Mouse (Mus musculus) spleen, postnatal 36 days (tissue): Measurements from ENCODE around the gene Prrt1.

Experiments
- DNase-seq, 2 experiments: peaks; one replicate each; pipeline ENCODE4 v3.0.0; 2022; ENCODE audit warnings: low spot score in 2 of 2, mixed read lengths in 1 of 2

The Prrt1 gene

DNA sequence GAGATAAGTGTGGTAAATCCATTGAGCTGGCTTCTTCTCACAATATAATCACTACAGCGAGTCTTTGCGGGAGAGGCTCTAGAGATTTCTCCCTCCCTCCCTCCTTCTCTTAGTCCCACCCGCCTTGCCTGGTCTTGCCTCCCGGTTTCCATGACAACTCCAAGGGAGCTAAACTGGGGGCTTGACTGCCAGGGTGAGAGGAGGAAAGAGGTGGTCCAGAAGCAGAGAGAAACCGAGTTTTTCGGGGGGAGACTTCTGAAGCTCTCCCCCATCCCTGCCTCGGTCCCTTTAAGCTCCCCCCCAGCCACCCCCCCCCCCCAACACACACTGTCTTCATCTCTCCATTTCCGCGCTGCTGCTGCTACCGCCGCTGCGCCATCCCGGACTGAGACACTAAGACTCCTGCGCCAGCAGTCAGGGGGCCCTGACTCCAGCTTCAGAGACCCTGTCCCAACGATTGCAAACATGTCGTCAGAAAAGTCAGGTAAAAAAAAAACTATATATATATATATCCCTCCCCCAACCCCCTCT, at the start of gene Prrt1:
TSS of gene Prrt1 (plus strand) at position 313 of the 531 bp plus-strand sequence.
- DNase-seq, result no peak

DNA sequence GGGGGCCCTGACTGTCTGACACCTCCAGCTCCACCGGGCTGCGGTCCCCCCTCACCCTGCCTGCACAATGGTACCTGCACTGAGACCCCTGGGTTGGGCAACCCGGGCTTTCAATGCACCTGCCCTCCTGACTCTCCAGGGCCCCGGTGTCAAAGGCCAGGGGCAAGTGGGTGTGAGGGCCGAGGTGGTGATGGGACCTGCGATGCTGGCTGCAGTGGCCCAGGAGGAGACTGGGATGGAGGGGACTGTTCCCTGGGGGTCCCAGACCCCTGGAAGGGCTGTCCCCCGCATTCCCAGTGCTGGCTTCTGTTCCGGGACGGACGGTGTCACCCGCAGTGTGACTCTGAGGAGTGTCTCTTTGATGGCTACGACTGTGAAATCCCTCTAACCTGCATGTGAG, 46.8 kb upstream of the Prrt1 start:
- no peak for DNase-seq

DNA sequence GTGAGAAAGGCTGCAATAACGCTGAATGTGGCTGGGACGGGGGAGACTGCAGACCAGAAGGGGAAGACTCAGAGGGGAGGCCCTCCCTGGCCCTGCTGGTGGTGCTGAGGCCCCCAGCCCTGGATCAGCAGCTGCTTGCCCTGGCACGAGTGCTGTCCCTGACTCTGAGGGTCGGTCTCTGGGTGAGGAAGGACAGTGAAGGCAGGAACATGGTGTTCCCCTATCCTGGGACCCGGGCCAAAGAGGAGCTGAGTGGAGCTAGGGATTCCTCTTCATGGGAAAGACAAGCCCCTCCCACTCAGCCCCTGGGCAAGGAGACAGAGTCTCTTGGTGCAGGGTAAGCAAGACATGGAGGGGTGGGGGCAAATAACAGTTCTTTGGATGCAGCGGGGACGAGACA, 45.9 kb upstream of the Prrt1 start:
- no peak for DNase-seq

DNA sequence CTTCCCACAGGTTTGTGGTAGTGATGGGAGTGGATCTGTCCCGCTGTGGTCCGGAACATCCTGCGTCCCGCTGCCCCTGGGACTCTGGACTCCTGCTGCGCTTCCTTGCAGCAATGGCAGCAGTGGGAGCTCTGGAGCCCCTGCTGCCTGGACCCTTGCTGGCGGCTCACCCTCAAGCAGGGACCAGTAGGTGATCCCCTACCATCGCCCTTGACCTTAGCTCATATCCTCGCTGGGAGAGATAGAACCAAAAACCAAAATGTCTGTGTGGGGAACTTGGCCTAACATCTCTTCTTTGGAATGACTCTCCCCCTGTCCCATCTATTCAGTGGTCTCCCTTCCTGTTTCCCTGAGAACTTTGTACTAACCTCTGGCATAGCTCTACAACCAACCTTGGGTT, 45.5 kb upstream of the Prrt1 start:
- no peak for DNase-seq

DNA sequence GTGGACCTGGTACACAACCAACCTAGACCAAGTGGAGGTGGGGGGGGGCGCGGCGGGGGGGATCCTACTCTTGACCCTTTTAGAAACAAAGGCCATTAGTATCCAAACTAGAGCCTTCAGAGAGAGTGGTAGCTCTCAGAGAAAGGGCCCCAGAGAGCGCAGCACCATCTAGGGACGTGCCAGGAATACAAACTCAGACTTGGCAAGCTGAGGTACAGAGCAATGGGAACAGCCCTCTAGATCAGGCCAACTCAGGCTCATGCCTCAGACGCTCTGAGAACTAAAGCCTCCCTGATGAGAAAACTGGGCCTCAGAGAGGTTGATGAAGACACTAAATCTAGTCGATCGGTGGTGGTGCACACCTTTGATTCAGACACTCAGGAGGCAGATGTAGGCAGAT, 44.2 kb upstream of the Prrt1 start:
- DNase-seq, result no peak

DNA sequence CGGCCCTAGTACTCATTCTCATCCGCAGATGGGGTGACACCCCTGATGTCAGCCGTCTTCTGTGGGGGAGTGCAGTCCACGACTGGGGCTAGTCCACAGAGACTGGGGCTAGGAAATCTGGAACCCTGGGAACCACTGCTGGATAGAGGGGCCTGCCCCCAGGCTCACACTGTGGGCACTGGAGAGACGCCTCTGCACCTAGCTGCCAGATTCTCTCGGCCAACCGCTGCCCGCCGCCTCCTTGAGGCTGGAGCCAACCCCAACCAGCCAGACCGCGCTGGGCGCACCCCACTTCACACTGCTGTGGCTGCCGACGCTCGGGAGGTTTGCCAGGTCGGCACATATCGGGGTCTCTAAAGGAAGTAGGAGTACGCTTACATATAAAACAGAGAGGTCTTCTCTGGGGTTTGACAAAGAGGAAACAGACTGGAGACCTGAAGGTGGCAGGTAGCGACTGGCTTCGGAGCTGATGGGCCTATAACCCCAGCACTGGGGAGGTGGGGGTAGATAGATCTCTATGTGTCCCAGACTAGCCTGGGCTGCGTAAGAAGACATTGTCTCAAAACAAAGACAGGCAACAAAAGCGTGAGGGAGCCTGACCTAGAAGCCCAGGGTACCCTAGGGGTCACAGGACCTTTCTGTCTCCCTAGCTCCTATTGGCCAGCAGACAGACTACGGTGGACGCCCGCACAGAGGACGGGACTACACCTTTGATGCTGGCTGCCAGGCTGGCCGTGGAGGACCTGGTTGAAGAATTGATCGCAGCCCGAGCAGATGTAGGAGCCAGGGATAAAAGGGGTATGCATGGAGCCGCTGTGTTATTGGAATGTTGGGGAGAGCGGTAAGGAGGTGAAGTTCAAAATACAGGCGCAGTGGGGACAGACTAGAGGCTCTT, 43.2 kb upstream of the Prrt1 start:
- DNase-seq, result no peak

DNA sequence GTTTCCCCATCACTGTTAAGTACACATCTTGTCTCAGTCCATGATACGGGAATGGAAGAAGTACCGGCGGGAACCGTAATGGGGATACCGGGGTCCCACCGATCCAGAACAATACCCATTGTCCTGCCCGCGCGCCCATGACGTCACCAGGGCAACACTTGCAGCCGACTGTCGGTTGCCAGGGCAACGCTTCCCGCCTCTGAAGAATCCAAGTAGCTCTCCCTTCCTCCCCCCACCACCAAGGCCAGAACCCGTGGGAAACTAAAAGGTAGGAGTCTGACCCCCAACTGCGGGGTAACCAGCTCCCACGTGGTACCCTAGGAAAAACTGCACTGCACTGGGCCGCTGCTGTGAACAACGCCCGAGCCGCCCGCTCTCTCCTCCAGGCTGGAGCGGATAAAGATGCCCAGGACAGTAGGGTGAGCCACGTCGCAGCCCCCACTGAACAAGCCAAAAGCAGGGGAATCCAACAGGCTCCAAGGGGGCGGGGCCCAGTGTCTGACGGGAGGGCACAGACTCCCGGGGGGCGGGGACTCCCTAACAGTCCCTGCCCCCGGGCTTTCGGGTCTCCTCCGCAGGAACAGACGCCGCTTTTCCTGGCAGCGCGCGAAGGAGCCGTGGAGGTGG, 42.4 kb upstream of the Prrt1 start:
- peak; percentile 53 to 89 for DNase-seq

DNA sequence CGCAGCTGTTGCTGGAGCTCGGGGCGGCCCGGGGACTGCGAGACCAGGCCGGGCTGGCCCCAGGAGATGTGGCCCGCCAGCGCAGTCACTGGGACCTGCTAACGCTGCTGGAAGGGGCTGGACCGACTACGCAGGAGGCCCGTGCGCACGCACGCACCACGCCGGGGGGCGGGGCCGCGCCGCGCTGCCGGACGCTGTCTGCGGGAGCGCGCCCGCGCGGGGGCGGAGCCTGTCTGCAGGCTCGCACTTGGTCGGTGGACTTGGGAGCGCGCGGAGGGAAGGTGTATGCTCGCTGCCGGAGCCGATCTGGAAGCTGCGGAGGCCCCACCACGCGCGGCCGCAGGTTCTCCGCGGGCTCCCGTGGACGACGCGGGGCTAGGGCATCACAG, 41.9 kb upstream of the Prrt1 start:
- DNase-seq, result peak; percentile 98

DNA sequence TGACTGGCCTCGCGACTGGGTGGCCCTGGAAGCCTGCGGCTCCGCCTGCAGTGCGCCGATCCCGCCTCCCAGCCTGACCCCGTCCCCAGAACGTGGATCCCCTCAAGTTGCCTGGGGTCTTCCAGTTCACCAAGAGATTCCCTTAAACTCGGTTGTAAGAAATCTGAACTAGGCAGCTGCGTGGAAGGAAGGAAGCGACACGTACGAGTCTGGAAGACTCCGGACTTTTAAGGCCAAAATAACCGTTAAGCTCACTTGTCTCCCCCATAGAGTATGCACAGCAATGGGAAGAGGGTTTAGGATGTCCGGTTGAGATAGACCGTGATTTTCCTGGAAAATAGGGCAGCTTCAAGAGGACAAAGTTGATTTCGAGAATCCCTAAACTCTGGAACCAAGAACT, 41.5 kb upstream of the Prrt1 start:
- no peak for DNase-seq

DNA sequence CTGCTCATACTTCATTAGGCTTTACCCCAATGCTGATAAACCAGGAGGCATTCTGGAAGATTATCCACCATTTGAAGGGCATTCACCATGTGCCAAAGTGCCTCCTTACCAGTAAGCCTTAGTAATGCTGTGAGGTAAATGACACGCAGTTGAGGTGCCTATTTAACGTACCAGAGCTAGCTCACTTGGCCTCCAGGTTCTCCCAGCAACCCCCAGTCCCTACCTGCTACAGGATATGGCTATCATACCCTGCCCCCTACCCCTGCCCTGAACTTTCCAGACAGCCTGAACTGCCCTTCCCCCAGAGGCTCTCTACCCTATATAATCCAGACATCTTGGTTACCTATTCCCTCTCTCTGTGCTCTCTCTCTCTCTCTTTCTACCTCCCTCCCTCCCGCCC, 40.6 kb upstream of the Prrt1 start:
- no peak for DNase-seq

DNA sequence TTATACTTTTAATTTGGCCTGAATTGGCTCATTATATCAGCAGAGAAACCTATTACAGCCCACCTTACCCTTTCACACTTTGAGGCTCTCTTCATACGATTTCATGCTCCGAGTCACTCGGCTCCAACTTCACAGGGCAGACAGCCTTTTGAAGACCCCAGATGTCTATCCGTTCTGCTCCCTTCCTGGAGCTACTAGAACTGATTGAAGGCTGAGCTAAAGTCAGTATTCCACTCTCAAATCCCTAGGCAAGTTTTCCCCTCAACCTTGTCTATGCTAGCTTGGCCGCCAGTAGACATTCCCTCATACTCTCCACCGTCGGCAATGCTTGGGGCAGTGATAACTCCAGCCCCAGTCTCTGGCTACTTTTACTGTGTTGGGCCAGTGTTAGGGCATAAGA, 40.1 kb upstream of the Prrt1 start:
- DNase-seq, result no peak

DNA sequence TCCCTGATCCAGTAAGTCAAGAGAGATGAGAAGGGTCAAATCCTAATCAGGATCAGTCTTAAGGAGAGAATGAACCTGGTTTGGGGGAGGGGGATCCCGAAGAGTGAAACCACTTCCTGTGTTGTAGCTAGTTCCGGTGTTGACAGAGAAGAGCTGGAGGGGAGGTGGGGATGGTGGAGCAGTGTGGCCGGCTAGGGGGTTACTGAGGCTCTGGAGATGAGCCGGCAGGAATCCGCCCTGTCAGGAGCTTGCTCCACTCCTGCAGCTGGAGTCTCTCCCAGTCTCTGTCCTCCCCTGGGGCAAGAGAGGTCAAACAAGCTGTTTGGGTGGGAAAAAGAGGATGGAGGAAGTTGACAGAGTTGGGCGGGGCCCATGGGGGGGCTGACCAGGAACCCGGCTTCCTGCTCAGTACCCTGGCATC, 39.6 kb upstream of the Prrt1 start, which contains the start of gene Gpsm3:
TSS of gene Gpsm3 (plus strand) at position 126 of the 421 bp plus-strand sequence.
- peak; percentile 74 to 79 for DNase-seq

DNA sequence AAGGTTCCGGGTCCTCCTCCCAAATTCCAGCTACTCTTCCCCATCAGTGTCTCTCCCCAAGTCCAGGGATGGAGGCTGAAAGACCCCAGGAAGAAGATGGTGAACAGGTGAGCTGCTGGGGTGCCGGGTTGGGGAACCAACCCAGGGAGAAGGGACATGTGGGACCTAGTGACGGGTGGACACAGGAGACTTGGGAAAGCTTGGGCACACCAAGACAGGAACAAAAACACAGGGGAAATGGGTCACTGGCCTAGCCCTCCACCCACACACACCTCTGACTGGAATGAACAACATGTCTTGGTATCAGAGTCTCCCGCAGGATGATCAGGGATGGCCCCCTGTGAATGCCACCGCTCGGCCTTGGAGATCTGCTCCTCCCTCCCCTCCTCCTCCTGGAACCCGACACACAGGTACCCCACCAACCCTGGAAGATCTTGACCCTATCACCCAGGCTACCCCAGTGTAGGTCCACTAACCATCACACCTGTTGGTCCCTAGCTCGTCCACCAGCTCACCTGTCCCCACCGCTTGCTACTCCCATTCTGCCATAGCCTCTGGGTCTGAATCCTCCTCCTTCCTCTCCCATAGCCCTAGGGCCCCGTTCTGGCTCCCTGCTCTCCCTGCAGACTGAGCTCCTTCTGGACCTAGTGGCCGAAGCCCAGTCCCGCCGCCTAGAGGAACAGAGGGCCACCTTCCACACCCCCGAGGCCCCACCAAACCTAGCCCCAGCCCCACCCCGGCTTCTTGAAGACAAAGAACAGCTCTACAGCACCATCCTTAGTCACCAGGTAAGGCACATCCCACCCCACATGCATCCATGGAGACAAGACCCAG, 39.0 kb upstream of the Prrt1 start:
- DNase-seq, result no peak

DNA sequence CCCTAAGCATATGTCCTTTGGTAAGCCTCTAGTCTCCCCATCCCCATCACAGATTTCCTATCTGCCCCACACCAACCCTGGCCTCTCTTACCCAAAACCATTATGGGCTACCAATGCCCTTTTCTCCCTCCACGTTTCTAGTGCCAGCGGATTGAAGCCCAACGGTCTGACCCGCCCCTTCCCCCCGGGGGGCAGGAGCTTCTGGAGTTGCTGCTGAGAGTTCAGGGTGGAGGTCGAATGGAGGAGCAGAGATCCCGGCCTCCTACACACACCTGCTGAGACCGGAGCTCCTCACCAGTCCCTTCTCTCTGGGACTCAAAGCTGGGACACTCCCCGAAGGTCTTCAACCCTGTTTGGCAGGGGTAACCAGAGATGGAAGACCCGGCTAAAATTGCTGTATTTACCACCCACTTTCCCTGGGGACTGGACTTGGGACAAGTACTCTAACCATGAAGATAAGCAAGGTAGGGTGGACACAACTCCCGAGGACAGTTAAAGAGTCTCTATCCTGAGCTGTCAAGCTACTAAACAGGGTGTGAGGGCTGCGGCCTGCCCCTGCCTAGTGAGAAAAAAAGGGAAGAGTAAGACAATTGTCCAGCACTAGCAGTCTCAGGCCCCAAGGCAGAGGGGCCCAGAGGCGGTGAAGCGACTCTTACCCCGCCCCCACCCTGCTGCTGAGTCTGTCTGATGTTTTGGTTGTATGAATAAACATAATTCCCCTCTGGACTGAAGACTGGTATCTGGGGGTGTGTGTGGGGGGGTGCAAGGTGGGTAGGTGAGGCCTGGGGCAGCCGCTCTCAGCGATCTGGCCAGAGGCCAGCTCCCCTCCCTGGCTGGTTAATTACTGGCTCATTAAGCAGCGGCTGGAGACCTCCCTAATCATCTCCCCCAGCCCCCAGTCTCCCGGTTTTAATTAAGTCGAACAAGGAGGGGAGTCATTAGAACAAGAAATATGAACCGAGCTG, 38.0 kb upstream of the Prrt1 start, which contains the start of gene Pbx2:
TSS of gene Pbx2 (plus strand) at position 238 of the 965 bp plus-strand sequence.
- peak in 1 of 2 experiments; percentile 50 for DNase-seq

DNA sequence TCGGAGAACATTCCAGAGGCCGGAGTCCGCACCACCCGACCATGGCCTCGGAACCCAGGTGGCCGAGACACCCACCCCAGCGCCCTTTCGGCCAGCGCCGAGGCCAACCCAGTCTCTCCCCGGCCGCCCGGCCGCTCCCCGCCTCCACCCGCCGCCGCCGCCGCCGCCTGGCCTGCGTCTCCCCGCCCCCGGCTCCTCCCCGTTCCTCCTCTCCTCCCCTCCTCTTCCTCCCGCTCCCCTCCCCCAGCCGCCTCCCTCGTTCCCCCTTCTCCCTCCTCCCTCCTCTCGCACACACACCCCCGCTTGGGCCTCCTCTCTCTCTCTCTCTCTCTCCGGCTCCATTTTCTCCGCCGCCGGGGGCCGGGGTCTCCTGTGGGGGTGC, 37.3 kb upstream of the Prrt1 start:
- DNase-seq, result peak; percentile 88 to 89

DNA sequence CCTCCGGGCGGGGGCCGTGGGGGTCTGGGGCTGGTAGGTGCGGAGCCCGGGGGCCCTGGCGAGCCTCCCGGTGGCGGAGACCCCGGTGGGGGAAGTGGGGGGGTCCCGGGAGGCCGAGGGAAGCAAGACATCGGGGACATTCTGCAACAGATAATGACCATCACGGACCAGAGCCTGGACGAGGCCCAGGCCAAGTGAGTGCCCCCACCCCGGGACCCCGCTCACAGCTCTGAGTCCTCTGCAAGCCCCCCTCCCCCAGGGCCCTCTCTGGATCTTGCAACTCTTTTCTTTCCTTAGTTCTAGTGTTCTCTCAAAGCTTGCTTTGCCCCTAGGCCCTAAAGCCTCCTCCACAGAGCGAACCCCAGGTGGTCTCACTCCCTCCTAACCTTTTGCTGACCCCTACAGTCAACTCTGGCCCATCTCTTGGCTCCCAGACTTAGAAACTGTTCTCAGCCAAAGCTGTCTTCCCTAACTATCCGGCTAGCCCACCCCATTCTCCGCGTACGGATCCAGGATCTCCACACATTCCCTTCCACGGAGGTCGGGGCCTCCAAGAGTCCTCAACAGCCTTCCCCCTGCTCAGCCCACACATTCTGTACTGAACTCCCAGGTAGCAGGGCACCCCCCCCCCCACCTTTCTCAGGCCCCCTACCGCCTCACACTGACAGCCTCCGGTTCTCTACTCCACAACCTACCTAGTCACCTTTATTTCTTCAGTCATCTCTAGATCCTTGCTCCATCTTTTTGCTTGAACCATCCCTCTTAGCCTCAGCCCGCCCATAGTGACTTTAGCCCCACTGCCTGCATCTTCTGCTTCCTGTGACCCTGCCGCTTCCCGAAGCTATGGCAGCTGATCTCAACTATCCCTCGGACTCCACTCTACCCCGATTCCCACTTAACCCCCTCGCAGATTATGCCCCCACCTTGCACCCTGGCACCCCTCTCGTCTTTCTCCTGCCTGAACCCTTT, 36.5 kb upstream of the Prrt1 start:
- DNase-seq, result peak in 1 of 2 experiments; percentile 42

DNA sequence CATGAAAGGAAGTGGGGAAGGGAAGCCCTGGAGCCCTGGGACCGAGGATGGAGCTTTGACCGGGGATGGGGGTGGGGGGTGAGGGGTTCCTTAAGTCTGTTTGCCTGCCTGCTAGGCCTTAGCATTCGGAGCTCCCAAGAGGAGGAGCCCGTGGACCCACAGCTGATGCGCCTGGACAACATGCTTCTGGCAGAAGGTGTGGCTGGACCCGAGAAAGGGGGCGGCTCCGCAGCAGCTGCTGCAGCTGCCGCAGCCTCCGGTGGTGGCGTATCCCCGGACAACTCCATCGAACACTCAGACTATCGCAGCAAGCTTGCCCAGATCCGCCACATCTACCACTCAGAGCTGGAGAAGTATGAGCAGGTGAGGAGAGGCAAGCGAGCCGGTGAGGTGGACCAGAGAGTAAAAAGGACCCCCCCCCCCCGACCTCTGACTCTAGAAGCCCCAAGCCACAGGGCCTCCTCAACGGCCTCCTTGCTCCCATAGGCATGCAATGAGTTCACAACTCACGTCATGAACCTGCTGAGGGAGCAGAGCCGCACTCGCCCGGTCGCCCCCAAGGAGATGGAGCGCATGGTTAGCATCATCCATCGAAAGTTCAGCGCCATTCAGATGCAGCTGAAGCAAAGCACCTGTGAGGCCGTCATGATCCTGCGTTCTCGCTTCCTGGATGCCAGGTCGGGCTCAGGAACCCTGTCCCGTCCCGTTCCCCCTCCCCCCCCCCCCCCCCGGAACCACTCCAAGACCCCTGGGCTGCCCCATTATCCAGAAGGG, 35.4 kb upstream of the Prrt1 start:
- DNase-seq, result no peak

DNA sequence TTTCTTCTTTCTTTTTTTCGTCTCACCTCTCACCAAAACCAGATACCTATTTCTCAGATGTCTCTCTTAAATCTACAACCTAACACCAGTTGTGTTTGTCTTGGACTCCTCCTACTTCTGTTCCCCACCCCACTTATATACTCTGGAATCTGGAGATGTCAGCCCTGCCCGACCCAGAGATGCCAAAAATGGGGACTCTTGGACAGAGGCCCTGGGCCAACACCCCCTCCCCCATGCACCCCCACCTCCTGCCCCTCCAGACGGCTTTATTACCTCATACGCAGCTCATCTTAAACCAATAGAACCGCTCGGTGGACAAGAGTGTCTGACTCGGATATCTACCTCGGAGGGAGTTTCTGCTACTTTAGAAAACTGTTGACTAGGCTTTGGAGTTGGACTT, 33.2 kb upstream of the Prrt1 start:
- no peak for DNase-seq
